Mouse (Mus musculus) thymus, adult 2 months (tissue): ENCODE measurements at regions not wholly inside any gene's neighbourhood (a gene's known extent, or its start where the extent isn't known, plus 50 kb on each side); places are given as distances from the start of the nearest gene placed in this dataset.

Experiments
- CTCF ChIP-seq: fragments of 200-500 bp; IDR thresholded peaks from 2 replicates; pipeline ENCODE4 v1.5.1; 2012; ENCODE audit warnings: mild to moderate bottlenecking, control low read depth, low read length, moderate library complexity, borderline replicate concordance; ENCODE audit not compliant: control insufficient read depth, poor library complexity, insufficient read depth; ENCODE audit errors: extremely low read depth
- POLR2A ChIP-seq: fragments of 200-500 bp; IDR thresholded peaks from 2 replicates; pipeline ENCODE4 v1.6.1; 2012; ENCODE audit warnings: mild to moderate bottlenecking, low read length, control low read depth, moderate library complexity; ENCODE audit not compliant: control insufficient read depth, poor library complexity, insufficient read depth; ENCODE audit errors: extremely low read depth

DNA sequence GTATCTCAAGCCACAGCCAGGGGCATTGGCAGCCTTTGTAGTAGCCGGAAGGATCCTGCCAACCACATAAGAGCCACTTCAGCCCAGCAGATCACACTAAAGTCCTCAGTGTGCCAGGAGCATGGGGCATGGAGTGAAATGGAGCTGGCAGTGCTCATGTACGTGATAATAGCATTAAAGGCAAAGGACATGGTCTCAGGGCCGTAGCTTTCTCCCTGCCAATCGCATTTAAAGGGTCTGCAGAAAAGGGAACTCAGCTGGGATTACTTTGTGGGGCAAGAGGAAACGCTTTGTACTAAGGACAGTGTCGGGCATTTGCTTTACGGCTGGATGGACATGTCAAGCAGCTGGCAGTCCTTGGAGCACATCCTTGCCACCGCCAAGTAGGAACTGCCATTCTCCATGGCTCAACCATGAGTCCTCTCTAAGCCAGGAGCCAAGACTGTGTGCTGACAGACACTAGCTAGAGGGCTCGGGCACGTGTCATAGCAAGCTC, 502.5 kb upstream of the Gm10131 start:
- TF ChIP-seq CTCF (no peak), POLR2A (no peak)
